Mouse (Mus musculus) heart, postnatal 0 days (tissue): Measurements from ENCODE around the gene Ogdh. TPM values are rescaled to one million over a fixed set of nuclear protein-coding genes. Genes with fewer than 3 reads are reported as not detected.

Source experiments
- ATAC-seq: fragments of 200-750 bp; cut with Nextera tagmentation; 2 replicates; pipeline ENCODE4 v1.8.0; 2017; ENCODE audit warnings: low read depth, moderate number of reproducible peaks, moderate library complexity; ENCODE audit not compliant: insufficient read depth
- DNase-seq: peaks from one replicate; pipeline ENCODE4 v3.0.0-alpha.2; 2016; ENCODE audit warnings: low spot score
- H3K27ac ChIP-seq: fragments of 300-500 bp; sonication (generic); 2 replicates; pipeline ENCODE4 v1.5.1; 2014; ENCODE audit warnings: low read depth, mild to moderate bottlenecking
- H3K27me3 ChIP-seq: fragments of 300-500 bp; sonication (generic); 2 replicates; pipeline ENCODE4 v1.6.1; 2014; ENCODE audit warnings: low read length, mixed read lengths; ENCODE audit not compliant: control insufficient read depth, insufficient read depth
- H3K36me3 ChIP-seq: fragments of 300-500 bp; sonication (generic); replicated peaks from 2 replicates; pipeline ENCODE4 v1.6.1; 2014; ENCODE audit warnings: low read length, mixed read lengths; ENCODE audit not compliant: control insufficient read depth, insufficient read depth
- H3K4me1 ChIP-seq: fragments of 300-500 bp; sonication (generic); 2 replicates; pipeline ENCODE4 v1.6.1; 2014; ENCODE audit warnings: antibody characterized with exemption; ENCODE audit not compliant: control insufficient read depth, insufficient read depth
- H3K4me2 ChIP-seq: fragments of 300-500 bp; sonication (generic); 2 replicates; pipeline ENCODE4 v1.6.1; 2014; ENCODE audit warnings: low read depth, mild to moderate bottlenecking, low read length, moderate library complexity
- H3K4me3 ChIP-seq: fragments of 300-500 bp; sonication (generic); 2 replicates; pipeline ENCODE4 v1.5.1; 2014; ENCODE audit warnings: low read depth, low read length
- H3K9ac ChIP-seq: fragments of 300-500 bp; sonication (generic); replicated peaks from 2 replicates; pipeline ENCODE4 v1.6.1; 2014; ENCODE audit warnings: low read depth, low read length, mixed read lengths
- H3K9me3 ChIP-seq: fragments of 300-500 bp; sonication (generic); replicated peaks from 2 replicates; pipeline ENCODE4 v1.6.1; 2016; ENCODE audit warnings: low read length; ENCODE audit not compliant: control insufficient read depth
- CTCF ChIP-seq: IDR thresholded peaks from 2 replicates; pipeline ENCODE4 v1.5.1; 2016; ENCODE audit warnings: antibody characterized with exemption, control low read depth, low read depth
- EP300 ChIP-seq: IDR thresholded peaks from 2 replicates; pipeline ENCODE4 v1.6.1; 2016; ENCODE audit warnings: antibody characterized with exemption, low read depth
- WGBS: fragments of 180-500 bp; shearing (Covaris S2); extraction: QIAGEN DNeasy Blood & Tissue Kit; methylation state at CpG from one replicate; pipeline ENCODE4 v1.1.7; 2014; 5-methylcytosine and 5-hydroxymethylcytosine counted together
- polyA plus RNA-seq: library from polyadenylated mRNA; unstranded; fragments of >200 nt; fragmentation: Nextera tagmentation; extraction: Ambion mirVana; gene quantifications from 2 replicates; pipeline ENCODE4 v1.2.1, GENCODE M21; 2015
- total RNA-seq: library from RNA; depleted of rRNA; stranded (reverse); fragments of >200 nt; gene quantifications from 2 replicates; pipeline ENCODE4 v1.2.3, GENCODE M21; 2014; ENCODE audit warnings: low replicate concordance

Gene Ogdh
- total and polyA plus RNA-seq, 2 experiments from 2014 or later, result 338 to 412 TPM

- 72% methylated on average over 6 of the region's 6 CpGs for WGBS
- TF ChIP-seq CTCF (no peak), EP300 (no peak)
- Histone ChIP-seq H3K36me3 (peaks cover 42% of the 10 kb centered on the region), H3K4me2 (no peak overlapping the region), H3K9ac (no peak overlapping the region), H3K4me1 (no peaks in the 10 kb centered on the region), H3K4me3 (no peak overlapping the region), H3K9me3 (no peaks in the 10 kb centered on the region), H3K27ac (no peak overlapping the region), H3K27me3 (no peaks in the 10 kb centered on the region)
- no peak for DNase-seq
- ATAC-seq, result no peak
Measured at GRCm38 (mm10) chr11:6256490-6257072, 34.9 kb upstream of the Ogdh start.

GRCm38 (mm10) chr11:6259413-6259812, 32.0 kb upstream of the Ogdh start:
- Histone ChIP-seq H3K4me3 (no peak overlapping the region), H3K4me2 (no peak overlapping the region), H3K9ac (no peak overlapping the region), H3K9me3 (no peaks in the 10 kb centered on the region), H3K27ac (no peak overlapping the region), H3K4me1 (no peaks in the 10 kb centered on the region), H3K36me3 (peaks cover 69% of the 10 kb centered on the region), H3K27me3 (no peaks in the 10 kb centered on the region)
- DNase-seq (no peak), ATAC-seq (no peak)
- 89% methylated on average over 7 of the region's 7 CpGs for WGBS
- TF ChIP-seq EP300, result no peak
- TF ChIP-seq CTCF, result no peak

DNA sequence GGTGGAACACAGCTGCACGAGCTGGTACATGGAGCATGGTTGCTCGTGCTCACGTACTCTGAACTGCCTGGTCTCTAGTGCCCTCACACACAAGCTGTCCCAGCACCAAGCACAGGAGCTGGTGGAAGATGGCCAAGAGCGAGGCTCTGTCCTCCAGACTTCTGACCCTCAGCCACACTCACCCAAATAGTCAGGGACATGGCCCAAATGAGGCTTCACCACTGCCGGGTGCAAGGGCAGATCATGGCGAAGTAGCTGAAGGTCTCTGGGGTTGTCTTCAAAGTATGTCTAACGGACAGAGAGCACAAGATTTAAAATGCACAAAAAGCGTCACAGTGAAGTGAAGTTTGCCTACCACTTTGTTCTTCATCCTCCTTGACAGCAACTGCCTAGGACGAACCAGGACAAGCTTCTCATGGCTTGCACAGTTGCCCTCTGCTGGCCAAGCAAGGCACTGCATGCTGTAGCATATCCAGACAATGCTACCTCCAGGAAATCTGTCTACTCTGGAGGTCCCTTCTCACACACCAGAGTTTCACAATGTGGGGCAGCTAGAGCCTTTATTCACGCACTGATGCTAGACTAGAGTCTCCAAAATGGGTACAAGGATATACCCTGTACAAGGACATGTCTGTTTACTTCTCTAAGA, 29.9 kb upstream of the Ogdh start:
- Histone ChIP-seq H3K27me3 (no peaks in the 10 kb centered on the region), H3K4me1 (peaks cover 3% of the 10 kb centered on the region), H3K36me3 (peaks cover 88% of the 10 kb centered on the region), H3K4me2 (no peak overlapping the region), H3K9me3 (no peaks in the 10 kb centered on the region), H3K27ac (no peak overlapping the region), H3K9ac (no peak overlapping the region), H3K4me3 (no peak overlapping the region)
- 77% methylated on average over 10 of the region's 10 CpGs for WGBS
- ATAC-seq (peak; percentile 59; the same call in 1 of the 2 replicates), DNase-seq (peak; percentile 36)
- TF ChIP-seq CTCF (peak; percentile 98), EP300 (no peak)

DNA sequence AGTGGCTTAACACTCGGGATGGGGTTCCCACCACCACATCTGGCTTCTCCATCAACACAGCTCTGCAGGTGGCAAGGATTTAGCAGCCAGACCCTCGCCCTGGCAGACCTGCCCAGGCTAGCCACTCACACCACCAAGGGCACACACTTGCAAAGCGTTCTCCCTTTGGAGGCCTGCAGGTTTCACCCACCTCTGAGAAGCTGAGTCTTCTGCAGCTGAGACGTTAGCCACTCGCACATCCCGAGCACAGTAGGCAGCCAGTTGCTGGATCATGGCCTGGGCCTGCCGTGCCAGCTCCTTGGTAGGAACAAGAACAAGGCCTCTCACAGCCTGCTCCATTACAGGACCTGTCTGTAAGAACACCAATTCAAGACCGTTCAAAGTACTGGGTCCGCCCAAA, 24.8 kb upstream of the Ogdh start:
- WGBS, result 63% methylated on average over 9 of the region's 9 CpGs
- Histone ChIP-seq H3K4me2 (peak overlapping the region; percentile 93), H3K4me1 (peaks cover 8% of the 10 kb centered on the region), H3K36me3 (peaks cover 60% of the 10 kb centered on the region), H3K27ac (no peak overlapping the region), H3K4me3 (peak overlapping the region; percentile 76), H3K9me3 (no peaks in the 10 kb centered on the region), H3K27me3 (no peaks in the 10 kb centered on the region), H3K9ac (peak overlapping the region; percentile 76)
- no peak for TF ChIP-seq CTCF
- TF ChIP-seq EP300, result no peak
- ATAC-seq (no peak), DNase-seq (no peak)

DNA sequence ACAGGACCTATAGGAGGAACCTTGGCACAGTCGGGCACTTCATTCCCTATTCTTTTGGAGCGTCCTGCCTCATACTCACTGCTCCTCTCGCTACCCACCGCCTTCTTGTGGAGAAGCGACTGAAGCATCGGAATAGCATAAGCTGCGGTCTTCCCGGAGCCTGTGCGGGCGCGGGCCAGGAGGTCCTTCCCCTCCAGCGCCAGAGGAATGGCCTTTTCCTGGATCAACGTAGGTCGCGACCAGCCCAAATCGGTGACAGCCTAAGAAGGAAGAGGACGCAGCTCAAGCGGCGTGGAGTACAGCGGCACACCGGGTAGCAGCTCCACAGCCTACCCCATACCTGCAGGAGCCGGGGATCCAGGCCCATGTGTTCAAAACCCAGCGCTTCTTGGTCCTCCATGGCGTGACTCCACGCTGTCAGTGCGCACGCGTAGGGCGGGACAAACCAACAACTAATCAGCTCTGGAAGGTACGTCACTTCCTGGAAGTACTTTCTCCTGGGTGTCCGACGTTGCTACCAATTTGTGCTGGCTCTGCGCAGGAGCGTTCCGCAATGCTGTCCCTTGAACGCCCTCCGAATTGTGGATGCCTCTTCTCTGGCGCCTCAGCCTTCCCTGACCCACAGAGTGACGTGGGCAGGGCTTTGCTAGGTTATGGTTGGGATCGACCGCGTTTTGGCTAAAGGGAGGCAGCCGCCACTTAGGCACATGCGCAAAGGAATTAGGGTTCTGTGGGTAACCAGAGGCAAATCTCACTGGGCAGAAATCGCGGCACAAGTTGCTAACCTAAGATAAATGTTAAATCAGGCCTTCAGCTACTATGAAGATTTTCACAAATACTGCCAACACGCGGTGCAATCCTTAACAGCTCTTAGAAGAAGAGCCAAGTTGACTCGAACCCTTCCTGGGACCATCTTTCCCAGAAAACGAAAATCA, 23.8 kb upstream of the Ogdh start, which contains the start of gene Ddx56:
TSS of gene Ddx56 (minus strand) at position 453 of the 935 bp plus-strand sequence.
- WGBS, result 2% methylated on average over 50 of the region's 50 CpGs
- H3K27me3 ChIP-seq, result no peaks in the 10 kb centered on the region
- H3K4me2 ChIP-seq, result peak within 1 kb of the TSS; percentile 93
- no peaks in the 10 kb centered on the region for H3K9me3 ChIP-seq
- peaks cover 8% of the 10 kb centered on the region for H3K4me1 ChIP-seq
- DNase-seq, result peak; percentile 96
- peak within 1 kb of the TSS; percentile 76 for H3K4me3 ChIP-seq
- TF ChIP-seq EP300 (no peak), CTCF (no peak)
- peaks cover 60% of the 10 kb centered on the region for H3K36me3 ChIP-seq
- H3K27ac ChIP-seq, result peak within 1 kb of the TSS; percentile 97
- ATAC-seq, result peak; percentile 98
- peak within 1 kb of the TSS; percentile 76 for H3K9ac ChIP-seq
